In the genomic region with DNA sequence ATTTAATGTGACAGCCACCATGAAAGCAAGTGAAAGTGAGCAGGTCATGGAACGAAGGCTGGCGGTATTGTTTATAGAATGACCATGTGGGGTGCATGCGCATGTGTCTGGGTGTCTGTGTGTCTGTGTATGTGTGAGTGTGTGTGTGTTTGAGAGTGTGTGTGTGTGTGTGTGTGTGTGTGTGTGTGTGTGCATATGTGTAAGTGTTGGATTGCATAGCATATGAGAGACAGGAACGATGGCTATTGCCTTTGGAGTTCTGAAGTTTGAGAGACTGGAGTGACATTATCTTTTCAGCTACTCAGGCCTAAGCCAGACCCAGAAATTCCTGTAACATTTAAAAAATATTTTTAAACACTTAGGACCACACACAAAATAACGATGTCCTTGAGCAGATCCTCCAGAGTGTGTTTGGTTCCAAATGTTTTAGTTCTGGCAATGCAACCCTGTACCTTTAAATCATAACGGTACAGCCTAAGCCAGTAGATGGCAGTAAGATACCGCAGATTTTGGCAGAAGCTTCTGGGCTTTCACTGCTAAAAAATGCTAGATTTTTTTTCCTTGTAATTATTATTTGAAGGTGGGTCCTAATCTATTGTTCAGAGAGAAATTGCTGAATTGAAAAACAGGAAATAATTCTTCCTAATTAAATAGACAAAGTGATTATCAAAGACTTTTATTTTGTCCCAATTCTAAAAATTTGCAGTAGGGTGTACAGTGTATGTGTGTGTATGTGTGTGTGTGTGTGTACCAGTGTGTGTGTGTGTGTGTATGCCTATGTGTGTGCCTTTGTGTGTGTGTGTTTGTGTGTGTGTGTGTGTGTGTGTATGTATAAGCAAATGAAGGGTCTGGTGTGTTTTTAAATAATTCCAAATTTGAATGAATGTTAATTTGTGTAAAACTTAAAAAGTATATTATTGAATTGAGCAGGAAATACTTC, we compare ENCODE assay signal across 10 mouse cellular contexts.
DNase-seq lines count a peak whose midpoint lies in the region; ATAC-seq and TF ChIP-seq lines count a peak whose summit lies in the region.
"Had no signal": no experiment of that assay in that cellular context is flagged by ENCODE, and none has a peak within 500 bp of the region (broad histone marks: within the 10 kb centered on the region; RNA-seq: fewer than 3 reads in every experiment).

No protein-coding gene starts in this region.

- no peaks in the 10 kb centered on the region for H3K27me3 ChIP-seq in testis, adult 2 months (ENCODE audit: control insufficient read depth, insufficient read depth, low read length)
- H3K27me3 ChIP-seq in hindbrain, embryonic 12.5 days = no peaks in the 10 kb centered on the region
- no peaks in the 10 kb centered on the region for H3K27me3 ChIP-seq in midbrain, embryonic 14.5 days (ENCODE audit: control insufficient read depth, insufficient read depth, low read length)
- H3K27me3 ChIP-seq: embryonic facial prominence, embryonic 12.5 days; liver, embryonic 15.5 days had no signal

- ATAC-seq in hindbrain, embryonic 12.5 days (ENCODE audit: low FRiP score) = peak; percentile 56; the same call in 1 of the 2 replicates
- peak; percentile 55; the same call in 1 of the 2 replicates for ATAC-seq in midbrain, embryonic 14.5 days (ENCODE audit: low FRiP score, low TSS enrichment)

- no peak overlapping the region for H3K9ac ChIP-seq in hindbrain, embryonic 12.5 days
- no peak overlapping the region for H3K9ac ChIP-seq in midbrain, embryonic 14.5 days (replicated peaks; ENCODE audit: low read length)
- H3K9ac ChIP-seq: embryonic facial prominence, embryonic 12.5 days; liver, embryonic 15.5 days had no signal

- H3K4me1 ChIP-seq in testis, adult 2 months (ENCODE audit: control insufficient read depth, insufficient read depth, low read length) = no peaks in the 10 kb centered on the region
- no peaks in the 10 kb centered on the region; the same call in 1 of the 2 replicates for H3K4me1 ChIP-seq in hindbrain, embryonic 12.5 days
- H3K4me1 ChIP-seq in midbrain, embryonic 14.5 days (ENCODE audit: control insufficient read depth, insufficient read depth, low read length) = no peaks in the 10 kb centered on the region
- H3K4me1 ChIP-seq: embryonic facial prominence, embryonic 12.5 days; liver, embryonic 15.5 days had no signal

- peak overlapping the region; percentile 19; the same call in 1 of the 2 replicates for H3K27ac ChIP-seq in testis, adult 2 months (ENCODE audit: control insufficient read depth, insufficient read depth, low read depth, low read length)
- H3K27ac ChIP-seq in hindbrain, embryonic 12.5 days = no peak overlapping the region
- H3K27ac ChIP-seq in midbrain, embryonic 14.5 days (replicated peaks; ENCODE audit: low read depth, low read length) = no peak overlapping the region
- H3K27ac ChIP-seq: embryonic facial prominence, embryonic 12.5 days; liver, embryonic 15.5 days had no signal

- H3K36me3 ChIP-seq in testis, adult 2 months (ENCODE audit: control insufficient read depth, insufficient read depth, low read length) = no peaks in the 10 kb centered on the region
- no peaks in the 10 kb centered on the region for H3K36me3 ChIP-seq in hindbrain, embryonic 12.5 days
- no peaks in the 10 kb centered on the region for H3K36me3 ChIP-seq in midbrain, embryonic 14.5 days (ENCODE audit: control insufficient read depth, insufficient read depth, low read length)
- H3K36me3 ChIP-seq: embryonic facial prominence, embryonic 12.5 days; liver, embryonic 15.5 days had no signal

- no peak overlapping the region for H3K4me3 ChIP-seq in testis, adult 2 months (ENCODE audit: control insufficient read depth, low read depth, low read length)
- no peak overlapping the region for H3K4me3 ChIP-seq in hindbrain, embryonic 12.5 days
- H3K4me3 ChIP-seq in midbrain, embryonic 14.5 days (replicated peaks; ENCODE audit: low read depth, low read length) = no peak overlapping the region
- H3K4me3 ChIP-seq: embryonic facial prominence, embryonic 12.5 days; liver, embryonic 15.5 days had no signal

- H3K9me3 ChIP-seq in hindbrain, embryonic 12.5 days (replicated peaks) = no peaks in the 10 kb centered on the region
- H3K9me3 ChIP-seq in midbrain, embryonic 14.5 days (ENCODE audit: control insufficient read depth, low read length) = no peaks in the 10 kb centered on the region
- H3K9me3 ChIP-seq: embryonic facial prominence, embryonic 12.5 days; liver, embryonic 15.5 days had no signal

- H3K4me2 ChIP-seq in hindbrain, embryonic 12.5 days (replicated peaks) = no peak overlapping the region
- H3K4me2 ChIP-seq in midbrain, embryonic 14.5 days (ENCODE audit: low read length) = no peak overlapping the region
- H3K4me2 ChIP-seq: embryonic facial prominence, embryonic 12.5 days; liver, embryonic 15.5 days had no signal

- TF ChIP-seq POLR2A in testis, adult 2 months (IDR thresholded peaks at IDR 0.05; ENCODE audit: control insufficient read depth, low read depth, low read length) = no peak

- TF ChIP-seq CTCF in testis, adult 2 months (IDR thresholded peaks at IDR 0.05; ENCODE audit: control insufficient read depth, insufficient read depth, insufficient replicate concordance, low read depth, low read length) = no peak

- no peak for DNase-seq in testis, postnatal 10 days (ENCODE audit: low spot score)
- DNase-seq in c-Kit-positive CD71-negative TER-119-negative erythroid progenitor cells, embryonic 14.5 days (ENCODE audit: low read depth) = peak; percentile 1
- DNase-seq in layer of hippocampus, postnatal 10 days (ENCODE audit: low spot score in 2 of 2) = peak; percentile 48 to 68
- DNase-seq in midbrain, embryonic 14.5 days = peak; percentile 93
- no peak for DNase-seq in thymus, postnatal 36 days
- DNase-seq in spleen, postnatal 4 days (ENCODE audit: low spot score in 2 of 2) = no peak

- WGBS in hindbrain, embryonic 12.5 days = 65% methylated on average over 7 of the region's 7 CpGs
- WGBS in midbrain, embryonic 14.5 days = 57% methylated on average over 7 of the region's 7 CpGs

Comparison
In these comparisons a context has a peak if more than half of its experiments do, and no peak if none do; other contexts are left out.
1. DNase-seq: peak in c-Kit-positive CD71-negative TER-119-negative erythroid progenitor cells, embryonic 14.5 days (single experiment), layer of hippocampus, postnatal 10 days (2 of 2) and midbrain, embryonic 14.5 days (single experiment); none in testis, postnatal 10 days (single experiment), thymus, postnatal 36 days (0 of 2) and spleen, postnatal 4 days (0 of 2).